Mouse (Mus musculus): ENCODE data around the gene Grm8.

DNA sequence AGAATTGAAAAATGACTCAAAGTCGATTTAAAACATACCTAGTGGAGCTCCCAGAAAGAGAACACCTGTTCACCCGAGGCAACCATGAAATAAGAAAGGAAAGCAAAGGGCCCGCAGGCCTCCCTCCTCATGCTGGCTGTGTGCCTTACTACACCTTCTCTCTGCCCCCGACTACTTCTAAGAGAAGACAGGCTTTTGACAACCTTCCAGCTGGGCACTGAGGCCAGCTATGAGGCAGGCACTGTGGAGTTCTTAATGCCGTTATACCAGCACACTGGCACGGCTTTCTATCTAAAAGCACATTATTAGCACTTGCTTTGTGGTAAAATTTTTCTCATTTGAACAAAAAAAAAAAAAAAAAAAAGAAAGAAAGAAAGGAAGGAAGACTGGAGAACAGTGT, 589.5 kb downstream of the Grm8 start:
- no peak for TF ChIP-seq CTCF (IDR thresholded peaks at IDR 0.05; ENCODE audit: low read depth, low read length)
- TF ChIP-seq GATA2 (IDR thresholded peaks at IDR 0.05; ENCODE audit: borderline replicate concordance, low read depth, low read length), result no peak
- no peak for TF ChIP-seq TAL1 (conservative IDR thresholded peaks at IDR 0.05; ENCODE audit: low read depth, low read length)
